In the genomic region with DNA sequence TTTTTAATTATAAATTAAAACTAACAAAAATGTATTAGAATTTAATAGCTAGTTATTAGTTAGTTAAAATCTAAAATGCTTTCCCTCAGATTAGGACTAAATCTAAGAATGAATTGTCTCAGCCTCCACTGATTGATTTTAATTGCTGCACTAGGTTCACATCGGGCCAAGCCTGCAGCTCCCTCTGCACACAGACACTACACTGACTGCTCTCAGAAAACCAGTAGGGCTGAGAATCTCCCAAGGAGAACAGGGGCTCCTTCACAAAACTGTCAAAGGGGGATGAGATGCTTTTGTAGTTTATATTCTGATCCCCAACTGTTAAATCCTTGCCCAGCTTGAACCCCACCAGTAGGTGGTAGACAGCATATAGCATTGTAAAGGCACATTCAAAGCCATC, we compare ENCODE assay signal across 21 mouse cellular contexts.
A peak's percentile ranks its signal among the peaks of the same experiment; 100 is the strongest.
DNase-seq lines count a peak whose midpoint lies in the region; ATAC-seq lines count a peak whose summit lies in the region.
"Had no signal": no experiment of that assay in that cellular context is flagged by ENCODE, and none has a peak within 500 bp of the region (broad histone marks: within the 10 kb centered on the region; RNA-seq: fewer than 3 reads in every experiment).

No protein-coding gene starts in this region.

- 0 out of 2 replicates have a peak, but pooled peaks have one; percentile 15 for ATAC-seq in forebrain, embryonic 11.5 days (replicated peaks; ENCODE audit: low FRiP score)
- ATAC-seq in forebrain, embryonic 16.5 days, result no peak
- ATAC-seq in midbrain, embryonic 11.5 days (ENCODE audit: low FRiP score), result peak; percentile 58; the same call in 1 of the 2 replicates
- ATAC-seq in midbrain, embryonic 15.5 days (replicated peaks), result no peak
- ATAC-seq in midbrain, embryonic 12.5 days (ENCODE audit: low FRiP score, low read depth), result peak; percentile 62; the same call in 1 of the 2 replicates
- no peak for ATAC-seq in midbrain, embryonic 14.5 days (ENCODE audit: low FRiP score, low TSS enrichment)
- ATAC-seq: activated CD4-positive, CD25-positive, alpha-beta regulatory T cell, adult 4 months; CD4-positive, CD25-positive, alpha-beta regulatory T cell, adult 4 months; Patski had no signal

- no peaks in the 10 kb centered on the region for H3K36me3 ChIP-seq in forebrain, embryonic 11.5 days (ENCODE audit: control insufficient read depth, insufficient read depth, low read length)
- H3K36me3 ChIP-seq in forebrain, embryonic 16.5 days (ENCODE audit: control insufficient read depth, insufficient read depth), result no peaks in the 10 kb centered on the region
- no peaks in the 10 kb centered on the region for H3K36me3 ChIP-seq in midbrain, embryonic 11.5 days (ENCODE audit: control insufficient read depth, insufficient read depth, low read length)
- no peaks in the 10 kb centered on the region for H3K36me3 ChIP-seq in midbrain, embryonic 15.5 days (replicated peaks)
- H3K36me3 ChIP-seq in midbrain, embryonic 12.5 days, result no peaks in the 10 kb centered on the region
- no peaks in the 10 kb centered on the region for H3K36me3 ChIP-seq in midbrain, embryonic 14.5 days (ENCODE audit: control insufficient read depth, insufficient read depth, low read length)
- H3K36me3 ChIP-seq: G1E had no signal

- no peak overlapping the region for H3K4me2 ChIP-seq in forebrain, embryonic 11.5 days (ENCODE audit: low read depth, low read length, severe bottlenecking)
- H3K4me2 ChIP-seq in forebrain, embryonic 16.5 days (ENCODE audit: low read length), result no peak overlapping the region
- H3K4me2 ChIP-seq in midbrain, embryonic 11.5 days, result no peak overlapping the region
- H3K4me2 ChIP-seq in midbrain, embryonic 15.5 days, result no peak overlapping the region
- H3K4me2 ChIP-seq in midbrain, embryonic 12.5 days (replicated peaks), result no peak overlapping the region
- H3K4me2 ChIP-seq in midbrain, embryonic 14.5 days (ENCODE audit: low read length), result no peak overlapping the region

- no peak overlapping the region for H3K9ac ChIP-seq in forebrain, embryonic 11.5 days (ENCODE audit: low read length)
- no peak overlapping the region for H3K9ac ChIP-seq in forebrain, embryonic 16.5 days (replicated peaks; ENCODE audit: low read depth, low read length)
- no peak overlapping the region for H3K9ac ChIP-seq in midbrain, embryonic 11.5 days (ENCODE audit: low read length)
- H3K9ac ChIP-seq in midbrain, embryonic 15.5 days, result no peak overlapping the region
- H3K9ac ChIP-seq in midbrain, embryonic 12.5 days (replicated peaks), result no peak overlapping the region
- no peak overlapping the region for H3K9ac ChIP-seq in midbrain, embryonic 14.5 days (replicated peaks; ENCODE audit: low read length)

- no peaks in the 10 kb centered on the region for H3K9me3 ChIP-seq in forebrain, embryonic 11.5 days (ENCODE audit: control insufficient read depth, low read length)
- H3K9me3 ChIP-seq in forebrain, embryonic 16.5 days (ENCODE audit: control insufficient read depth, low read length), result no peaks in the 10 kb centered on the region
- no peaks in the 10 kb centered on the region for H3K9me3 ChIP-seq in midbrain, embryonic 11.5 days (ENCODE audit: control insufficient read depth, low read length)
- no peaks in the 10 kb centered on the region for H3K9me3 ChIP-seq in midbrain, embryonic 15.5 days
- H3K9me3 ChIP-seq in midbrain, embryonic 12.5 days, result no peaks in the 10 kb centered on the region
- H3K9me3 ChIP-seq in midbrain, embryonic 14.5 days (ENCODE audit: control insufficient read depth, low read length), result no peaks in the 10 kb centered on the region
- H3K9me3 ChIP-seq: G1E had no signal

- no peaks in the 10 kb centered on the region for H3K27me3 ChIP-seq in forebrain, embryonic 11.5 days (ENCODE audit: control insufficient read depth, insufficient read depth, low read length)
- H3K27me3 ChIP-seq in forebrain, embryonic 16.5 days (replicated peaks; ENCODE audit: control insufficient read depth, insufficient read depth, low read length), result no peaks in the 10 kb centered on the region
- H3K27me3 ChIP-seq in midbrain, embryonic 11.5 days (ENCODE audit: control insufficient read depth, insufficient read depth, low read length), result no peaks in the 10 kb centered on the region
- H3K27me3 ChIP-seq in midbrain, embryonic 15.5 days (replicated peaks), result no peaks in the 10 kb centered on the region
- no peaks in the 10 kb centered on the region for H3K27me3 ChIP-seq in midbrain, embryonic 12.5 days
- no peaks in the 10 kb centered on the region for H3K27me3 ChIP-seq in midbrain, embryonic 14.5 days (ENCODE audit: control insufficient read depth, insufficient read depth, low read length)
- H3K27me3 ChIP-seq: CH12.LX, Patski had no signal

- H3K27ac ChIP-seq in forebrain, embryonic 11.5 days (ENCODE audit: low read depth, low read length), result no peak overlapping the region
- no peak overlapping the region for H3K27ac ChIP-seq in forebrain, embryonic 16.5 days (ENCODE audit: low read length)
- H3K27ac ChIP-seq in midbrain, embryonic 11.5 days (ENCODE audit: low read depth, low read length), result no peak overlapping the region
- no peak overlapping the region for H3K27ac ChIP-seq in midbrain, embryonic 15.5 days
- no peak overlapping the region for H3K27ac ChIP-seq in midbrain, embryonic 12.5 days (replicated peaks)
- H3K27ac ChIP-seq in midbrain, embryonic 14.5 days (replicated peaks; ENCODE audit: low read depth, low read length), result no peak overlapping the region

- H3K4me3 ChIP-seq in forebrain, embryonic 11.5 days (ENCODE audit: low read depth, low read length), result no peak overlapping the region
- H3K4me3 ChIP-seq in forebrain, embryonic 16.5 days (replicated peaks; ENCODE audit: low read length), result no peak overlapping the region
- H3K4me3 ChIP-seq in midbrain, embryonic 11.5 days (ENCODE audit: low read depth, low read length), result no peak overlapping the region
- H3K4me3 ChIP-seq in midbrain, embryonic 15.5 days, result no peak overlapping the region
- H3K4me3 ChIP-seq in midbrain, embryonic 12.5 days, result no peak overlapping the region
- no peak overlapping the region for H3K4me3 ChIP-seq in midbrain, embryonic 14.5 days (replicated peaks; ENCODE audit: low read depth, low read length)

- H3K4me1 ChIP-seq in forebrain, embryonic 11.5 days (replicated peaks; ENCODE audit: control insufficient read depth, insufficient read depth, low read length), result no peaks in the 10 kb centered on the region
- H3K4me1 ChIP-seq in forebrain, embryonic 16.5 days (replicated peaks; ENCODE audit: control insufficient read depth, insufficient read depth, low read length), result no peaks in the 10 kb centered on the region
- H3K4me1 ChIP-seq in midbrain, embryonic 11.5 days (ENCODE audit: control insufficient read depth, insufficient read depth, low read length), result no peaks in the 10 kb centered on the region
- H3K4me1 ChIP-seq in midbrain, embryonic 15.5 days, result no peaks in the 10 kb centered on the region
- no peaks in the 10 kb centered on the region for H3K4me1 ChIP-seq in midbrain, embryonic 12.5 days
- H3K4me1 ChIP-seq in midbrain, embryonic 14.5 days (ENCODE audit: control insufficient read depth, insufficient read depth, low read length), result no peaks in the 10 kb centered on the region

- no peak for DNase-seq in forebrain, embryonic 11.5 days (ENCODE audit: low spot score)
- DNase-seq in midbrain, embryonic 11.5 days (ENCODE audit: low spot score, missing footprints), result no peak
- DNase-seq in midbrain, embryonic 14.5 days, result no peak
- DNase-seq: adrenal gland, adult 2 months; adrenal gland, adult 8-10 months; adrenal gland, postnatal 10 days; adrenal gland, postnatal 14 days; adrenal gland, postnatal 25 days; adrenal gland, postnatal 36 days; B cell, adult 2 months; cerebellum, adult 11 months; cerebellum, adult 11-12 months; cerebellum, adult 18-20 months had no signal

- WGBS in forebrain, embryonic 11.5 days, result 13% methylated on average over 1 of the region's 1 CpGs
- 12% methylated on average over 1 of the region's 1 CpGs for WGBS in forebrain, embryonic 16.5 days
- 29% methylated on average over 1 of the region's 1 CpGs for WGBS in midbrain, embryonic 11.5 days
- WGBS in midbrain, embryonic 15.5 days, result 9% methylated on average over 1 of the region's 1 CpGs
- 6% methylated on average over 1 of the region's 1 CpGs for WGBS in midbrain, embryonic 12.5 days
- WGBS in midbrain, embryonic 14.5 days, result 2% methylated on average over 1 of the region's 1 CpGs

Comparison
In these comparisons a context has a peak if more than half of its experiments do, and no peak if none do; other contexts are left out.
1. ATAC-seq: peak in forebrain, embryonic 11.5 days (single experiment), midbrain, embryonic 11.5 days (single experiment) and midbrain, embryonic 12.5 days (single experiment); none in forebrain, embryonic 16.5 days (single experiment), midbrain, embryonic 15.5 days (single experiment) and midbrain, embryonic 14.5 days (single experiment).